Mouse (Mus musculus) erythroblast, embryonic 14.5 days (primary cell): ENCODE measurements around the gene Hebp1. TPM values are rescaled to one million over a fixed set of nuclear protein-coding genes. Genes with fewer than 3 reads are reported as not detected.

Experiments used
- H3K27me3 ChIP-seq: 2 replicates; pipeline ENCODE4 v1.6.1; 2012; ENCODE audit warnings: inconsistent platforms; ENCODE audit not compliant: control insufficient read depth
- H3K36me3 ChIP-seq: 2 replicates; pipeline ENCODE4 v1.6.1; 2012; ENCODE audit warnings: mild to moderate bottlenecking, inconsistent platforms; ENCODE audit not compliant: control insufficient read depth
- H3K4me1 ChIP-seq: 2 replicates; pipeline ENCODE4 v1.6.1; 2012; ENCODE audit warnings: inconsistent platforms; ENCODE audit not compliant: control insufficient read depth
- H3K4me3 ChIP-seq: replicated peaks from 2 replicates; pipeline ENCODE3; 2012; ENCODE audit warnings: moderate library complexity, mild to moderate bottlenecking, inconsistent platforms
- H3K9me3 ChIP-seq: 2 replicates; pipeline ENCODE4 v1.6.1; 2012; ENCODE audit warnings: low read length, inconsistent platforms, mixed read lengths; ENCODE audit not compliant: control insufficient read depth
- GATA1 ChIP-seq: IDR thresholded peaks from 2 replicates; pipeline ENCODE4 v1.6.1; 2012; ENCODE audit warnings: low read length, inconsistent platforms, mixed read lengths
- TAL1 ChIP-seq: IDR thresholded peaks from 3 replicates; pipeline ENCODE4 v1.6.1; 2012; ENCODE audit warnings: low read length, inconsistent platforms, mixed read lengths
- polyA plus RNA-seq: library from polyadenylated mRNA; stranded (reverse); fragments of >175 nt; gene quantifications from 2 replicates; pipeline ENCODE4 v1.2.3, GENCODE M21; 2012

Gene Hebp1
- polyA plus RNA-seq, 1 experiment = 15.1 TPM

GRCm38 (mm10) chr6:135187076-135187917, 10.5 kb downstream of the Hebp1 start:
- Histone ChIP-seq H3K36me3 (no peaks in the 10 kb centered on the region), H3K4me1 (peaks cover 33% of the 10 kb centered on the region), H3K9me3 (no peaks in the 10 kb centered on the region), H3K4me3 (no peak overlapping the region), H3K27me3 (peaks cover 3% of the 10 kb centered on the region; the same call in 1 of the 2 replicates)
- TF ChIP-seq TAL1 = no peak
- no peak for TF ChIP-seq GATA1

DNA sequence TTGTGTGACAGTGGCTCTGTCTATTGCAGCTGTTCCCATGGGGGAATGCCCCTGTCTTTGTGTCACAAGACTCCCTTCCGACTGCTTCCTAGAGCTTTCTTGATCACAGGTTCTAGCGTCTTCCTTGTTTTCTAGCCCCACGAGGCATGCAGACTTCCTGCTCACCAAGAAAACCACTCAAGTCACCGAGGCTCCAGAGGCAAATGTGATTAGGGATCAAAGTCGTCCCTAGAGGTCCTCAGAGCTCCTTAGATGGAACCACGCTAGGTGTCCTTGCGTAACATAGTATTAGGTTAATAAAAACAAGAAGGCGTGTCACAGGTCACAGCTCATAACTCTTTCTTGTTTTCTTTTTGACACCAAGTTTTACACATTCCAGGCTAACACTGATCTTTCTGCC, 13.9 kb downstream of the Hebp1 start:
- Histone ChIP-seq H3K9me3 (no peaks in the 10 kb centered on the region), H3K4me1 (peaks cover 22% of the 10 kb centered on the region), H3K27me3 (peaks cover 12% of the 10 kb centered on the region), H3K36me3 (no peaks in the 10 kb centered on the region), H3K4me3 (no peak overlapping the region)
- TF ChIP-seq TAL1 = no peak
- no peak for TF ChIP-seq GATA1

DNA sequence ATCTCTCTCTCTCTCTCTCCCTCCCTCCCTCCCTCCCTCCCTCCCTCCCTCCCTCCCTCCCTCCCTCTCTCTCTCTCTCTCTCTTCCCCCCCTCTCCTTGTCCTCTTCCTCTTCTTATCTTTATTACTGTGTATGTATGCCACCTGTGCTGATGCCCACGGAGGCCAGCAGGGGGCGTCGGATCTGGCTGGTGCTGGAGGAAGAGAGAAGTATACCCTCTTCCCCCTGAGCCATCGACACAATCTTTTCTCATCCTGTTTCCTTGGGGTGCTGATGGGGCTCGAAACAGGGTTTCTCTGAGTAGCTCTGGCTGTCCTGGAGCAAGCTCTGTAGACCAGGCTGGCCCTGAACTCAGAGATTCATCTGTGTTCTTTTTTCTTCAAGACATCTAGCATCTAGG, 14.9 kb downstream of the Hebp1 start:
- H3K36me3 ChIP-seq = no peaks in the 10 kb centered on the region
- peaks cover 20% of the 10 kb centered on the region for H3K27me3 ChIP-seq
- peaks cover 22% of the 10 kb centered on the region for H3K4me1 ChIP-seq
- H3K4me3 ChIP-seq = no peak overlapping the region
- no peaks in the 10 kb centered on the region for H3K9me3 ChIP-seq
- TF ChIP-seq GATA1 = no peak

DNA sequence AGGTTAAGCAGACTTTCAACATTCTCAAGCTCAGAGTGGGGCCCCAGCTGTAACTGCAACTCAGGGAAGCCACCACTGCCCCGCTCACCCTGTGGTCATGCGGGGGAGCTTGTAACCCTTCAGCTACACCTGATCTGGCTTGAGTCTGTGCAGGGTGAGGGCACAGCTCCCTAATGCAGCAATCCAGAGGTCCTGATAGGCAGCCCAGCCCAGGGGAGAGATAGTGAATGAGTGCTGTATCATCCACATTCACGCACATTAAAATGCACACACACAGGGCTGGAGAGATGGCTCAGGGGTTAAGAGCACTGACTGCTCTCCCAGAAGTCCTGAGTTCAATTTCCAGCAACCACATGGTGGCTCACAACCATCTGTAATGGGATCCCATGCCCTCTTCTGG, 19.2 kb downstream of the Hebp1 start:
- Histone ChIP-seq H3K36me3 (no peaks in the 10 kb centered on the region), H3K9me3 (peaks cover under 1% of the 10 kb centered on the region; the same call in 1 of the 2 replicates), H3K4me3 (no peak overlapping the region), H3K27me3 (peaks cover 33% of the 10 kb centered on the region), H3K4me1 (peaks cover 19% of the 10 kb centered on the region)
- no peak for TF ChIP-seq GATA1
- TF ChIP-seq TAL1 = no peak

GRCm38 (mm10) chr6:135177271-135177670, 20.6 kb downstream of the Hebp1 start:
- Histone ChIP-seq H3K27me3 (peaks cover 31% of the 10 kb centered on the region), H3K4me1 (peaks cover 12% of the 10 kb centered on the region), H3K36me3 (peaks cover 2% of the 10 kb centered on the region; the same call in 1 of the 2 replicates), H3K4me3 (no peak overlapping the region), H3K9me3 (peaks cover 5% of the 10 kb centered on the region)
- TF ChIP-seq GATA1 = no peak
- TF ChIP-seq TAL1 = no peak

GRCm38 (mm10) chr6:135175014-135175413, 22.8 kb downstream of the Hebp1 start:
- TF ChIP-seq TAL1 (no peak), GATA1 (no peak)
- H3K27me3 ChIP-seq = peaks cover 25% of the 10 kb centered on the region

DNA sequence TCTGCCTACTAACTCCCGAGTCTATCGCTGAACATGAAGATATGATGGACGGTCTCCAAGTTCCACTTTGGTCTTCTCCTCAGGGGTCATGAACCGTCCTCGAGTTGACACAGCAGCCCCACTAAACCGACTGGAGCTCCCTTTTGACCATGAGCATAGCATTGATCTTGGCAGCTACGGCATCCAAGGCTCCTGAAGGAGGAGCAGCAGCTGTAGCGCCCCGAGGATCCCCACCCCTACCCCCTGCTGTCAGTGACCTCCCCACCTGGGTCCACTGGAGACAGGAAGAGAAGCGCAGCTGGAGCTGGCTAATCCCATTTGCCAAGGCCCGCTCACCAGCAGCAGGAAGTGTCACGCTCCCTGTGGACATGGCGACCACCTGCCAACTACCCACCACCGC, 26.1 kb downstream of the Hebp1 start:
- Histone ChIP-seq H3K27me3 (peaks cover 5% of the 10 kb centered on the region), H3K9me3 (peaks cover 5% of the 10 kb centered on the region), H3K4me3 (no peak overlapping the region), H3K36me3 (peaks cover 9% of the 10 kb centered on the region; the same call in 1 of the 2 replicates), H3K4me1 (peaks cover 24% of the 10 kb centered on the region)
- TF ChIP-seq TAL1 (no peak), GATA1 (no peak)

More at GRCm38 (mm10) chr6:135175014-135175413, 22.8 kb downstream of the Hebp1 start:
- Histone ChIP-seq H3K9me3 (peaks cover 5% of the 10 kb centered on the region), H3K4me1 (peaks cover 11% of the 10 kb centered on the region), H3K4me3 (no peak overlapping the region), H3K36me3 (peaks cover 2% of the 10 kb centered on the region; the same call in 1 of the 2 replicates)

- Histone ChIP-seq H3K4me3 (no peak overlapping the region), H3K27me3 (no peaks in the 10 kb centered on the region), H3K36me3 (peaks cover 28% of the 10 kb centered on the region), H3K9me3 (peaks cover 5% of the 10 kb centered on the region), H3K4me1 (peaks cover 42% of the 10 kb centered on the region)
- TF ChIP-seq GATA1 (no peak), TAL1 (no peak)
Measured at GRCm38 (mm10) chr6:135169246-135169645, 28.6 kb downstream of the Hebp1 start.

DNA sequence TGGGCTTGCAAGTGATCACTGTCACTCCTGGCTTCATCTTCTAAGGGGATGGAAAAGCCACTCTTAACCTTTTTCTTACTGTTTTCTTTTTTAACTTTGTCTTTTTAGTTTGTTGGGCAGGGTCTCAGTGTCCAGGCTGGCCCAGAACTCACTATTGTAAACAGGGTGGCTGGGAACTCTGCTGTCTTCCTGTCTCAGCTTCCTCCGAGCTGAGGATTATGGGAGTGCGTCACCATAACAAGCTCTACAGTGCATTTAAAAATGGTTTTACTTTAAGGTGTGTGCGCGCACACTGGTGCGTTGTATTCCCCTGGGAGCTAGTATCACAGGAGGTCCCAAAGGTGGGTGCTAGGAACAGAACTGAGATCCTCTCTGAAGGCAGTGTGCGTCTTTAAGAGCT, 29.4 kb downstream of the Hebp1 start:
- Histone ChIP-seq H3K4me1 (peaks cover 50% of the 10 kb centered on the region), H3K36me3 (peaks cover 36% of the 10 kb centered on the region), H3K27me3 (no peaks in the 10 kb centered on the region), H3K4me3 (peak overlapping the region; percentile 100), H3K9me3 (peaks cover 3% of the 10 kb centered on the region)
- TF ChIP-seq TAL1 (no peak), GATA1 (no peak)
